Mouse (Mus musculus) layer of hippocampus, postnatal 14 days (tissue): ENCODE measurements around the gene Rnf39. TPM values are rescaled to one million over a fixed set of nuclear protein-coding genes. Genes with fewer than 3 reads are reported as not detected.

Experiments
- DNase-seq, 2 experiments: peaks; one replicate each; pipeline ENCODE4 v3.0.0; 2021 to 2022; ENCODE audit warnings: low spot score in 2 of 2, mixed read lengths in 1 of 2
- long read RNA-seq, 2 experiments: library from polyadenylated mRNA; stranded (forward); transcript quantifications; one replicate each; pipeline ENCODE4 v2.0.0; 2021
- total RNA-seq, 2 experiments: library from RNA; stranded (reverse); gene quantifications; 2 replicates each; pipeline ENCODE4 v1.2.3; 2021

Rnf39 gene
- total RNA-seq: 1 to 10 TPM; 4.2 to 4.6 TPM
- long read RNA-seq, experiment 1, transcript Rnf39-201 (4 exons, 1,579 nt): major isoform, 7 of 9 reads
- long read RNA-seq, experiment 1, partial matches to known transcripts: 1 of 9 reads
- long read RNA-seq, experiment 1, other reads (novel, unspliced or antisense): 1 of 9 reads
- long read RNA-seq, experiment 2, transcript Rnf39-201 (4 exons, 1,579 nt): major isoform, 6 of 6 reads
- long read RNA-seq, experiment 2, partial matches to known transcripts: 0 of 6 reads
- long read RNA-seq, experiment 2, other reads (novel, unspliced or antisense): 0 of 6 reads

DNA sequence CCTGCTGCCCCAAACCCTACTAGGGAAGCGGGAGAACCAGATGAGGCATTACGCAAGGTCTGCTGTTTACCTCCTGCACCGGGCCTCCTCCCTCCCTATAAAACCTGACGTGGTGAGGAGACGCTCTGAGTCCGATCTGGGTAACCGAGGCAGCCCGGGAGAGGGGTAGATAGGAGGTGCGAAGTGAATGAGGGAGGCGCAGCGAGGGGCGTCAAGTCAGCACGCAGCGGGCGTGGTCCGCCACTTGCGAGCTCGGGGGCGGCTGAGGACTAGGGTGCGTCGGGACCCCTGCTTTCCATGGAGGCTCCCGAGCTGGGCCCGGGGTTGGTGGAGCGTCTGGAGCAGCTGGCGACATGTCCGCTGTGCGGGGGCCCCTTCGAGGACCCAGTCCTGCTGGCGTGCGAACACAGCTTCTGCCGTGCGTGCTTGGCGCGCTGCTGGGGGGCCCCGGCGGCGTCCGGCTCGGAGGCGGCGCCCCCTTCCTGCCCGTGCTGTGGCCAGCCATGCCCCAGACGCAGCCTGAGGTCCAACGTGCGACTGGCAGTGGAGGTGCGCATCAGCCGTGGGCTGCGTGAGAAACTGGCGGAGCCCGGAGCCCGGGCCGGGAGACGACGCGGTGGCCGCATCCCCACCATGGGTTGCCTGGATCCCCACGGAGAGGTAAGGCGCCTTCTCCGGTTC is at the start of gene Rnf39:
Gene Rnf39 (plus strand): TSS at position 128 of the 681 bp plus-strand sequence.
- no peak for DNase-seq

DNA sequence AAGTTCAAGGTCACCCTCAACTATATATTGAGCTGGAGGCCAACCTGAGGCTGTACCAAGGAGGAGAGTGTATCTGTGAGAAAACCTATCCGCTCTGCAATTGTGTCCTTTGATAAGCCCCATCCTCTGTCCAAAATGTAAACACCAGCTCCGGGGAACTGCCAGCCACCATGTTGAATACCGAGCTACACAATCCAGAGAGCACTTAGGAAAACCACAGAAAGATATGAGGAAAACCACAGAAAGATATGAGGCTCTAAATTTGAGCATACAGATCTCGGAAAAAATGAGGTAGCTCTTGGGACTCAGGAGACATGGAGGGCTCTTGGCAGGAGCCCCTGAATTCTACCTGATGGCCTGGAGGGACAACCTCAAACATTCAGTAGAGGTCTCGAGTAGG is 49.3 kb upstream of the Rnf39 start:
- no peak for DNase-seq

DNA sequence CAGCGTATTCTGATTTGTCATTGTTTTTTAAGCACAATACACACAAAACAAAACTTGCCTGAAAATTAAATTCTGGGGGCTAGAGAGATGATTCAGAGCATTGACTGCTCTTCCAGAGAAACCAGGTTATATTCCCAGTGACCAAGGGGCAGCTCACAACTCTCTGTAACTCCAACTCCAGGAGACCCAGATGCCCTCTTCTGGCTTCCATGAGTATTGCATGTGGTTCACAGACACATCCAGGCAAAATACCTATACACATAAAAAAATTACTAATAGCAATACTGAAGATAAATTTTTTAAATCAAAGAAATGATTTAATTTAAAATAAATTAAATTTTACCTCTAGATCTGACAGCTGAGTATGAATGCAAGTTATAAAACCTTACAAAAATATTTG is 46.1 kb upstream of the Rnf39 start:
- peak in 1 of 2 experiments; percentile 20 for DNase-seq

DNA sequence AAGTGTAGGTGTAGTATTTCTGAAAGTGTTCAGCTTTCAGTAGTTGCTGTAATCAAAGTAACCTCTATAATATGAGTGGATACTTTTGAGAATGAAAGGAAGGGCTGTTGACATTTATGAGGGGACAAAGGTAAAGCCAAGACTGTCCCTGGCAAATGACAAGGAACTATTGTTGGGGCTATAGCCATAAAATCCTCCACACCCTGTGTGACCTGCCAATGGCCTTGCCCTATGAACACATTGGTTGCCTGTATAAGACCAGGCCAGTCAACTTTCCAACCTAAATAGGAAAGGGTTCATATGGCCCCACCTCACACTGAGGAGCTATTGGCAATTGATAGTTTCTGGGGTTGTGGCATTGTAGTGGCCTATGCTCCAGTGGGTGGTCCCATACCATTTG is 45.7 kb upstream of the Rnf39 start:
- no peak for DNase-seq

DNA sequence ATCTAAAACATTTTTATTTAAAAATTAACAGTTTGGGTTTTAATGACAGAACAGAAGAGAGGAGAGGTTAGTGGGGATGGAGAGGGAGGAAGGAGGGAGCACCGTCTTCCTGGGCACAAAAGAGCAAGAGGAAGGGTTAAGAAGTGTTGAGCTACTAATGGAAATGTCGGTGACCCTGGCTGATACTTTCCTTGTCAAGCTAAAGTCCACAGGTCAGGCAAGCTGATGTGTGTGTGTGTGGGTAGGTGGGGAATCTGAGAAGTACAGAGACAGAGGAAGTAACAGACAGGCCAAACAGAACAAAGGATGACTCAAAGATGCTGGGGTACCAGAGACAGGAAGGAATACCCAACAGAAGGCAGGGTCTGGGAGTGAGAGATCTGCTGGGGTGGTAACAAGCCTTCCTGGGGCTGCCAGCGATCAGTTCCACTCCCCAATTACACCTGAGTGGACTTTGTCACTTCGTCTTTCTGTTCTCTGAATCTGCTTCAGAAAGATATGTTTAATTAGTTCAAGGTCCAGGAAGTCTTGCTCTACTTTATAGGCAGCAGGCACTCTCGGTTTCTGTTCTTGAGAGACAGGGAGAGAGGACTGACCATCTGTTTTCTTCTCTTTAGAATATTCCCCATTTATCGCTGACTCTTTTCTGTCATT is 45.0 kb upstream of the Rnf39 start, which contains the start of gene Trim31:
Gene Trim31 (plus strand): TSS at position 567 of the 654 bp plus-strand sequence.
- DNase-seq: no peak

DNA sequence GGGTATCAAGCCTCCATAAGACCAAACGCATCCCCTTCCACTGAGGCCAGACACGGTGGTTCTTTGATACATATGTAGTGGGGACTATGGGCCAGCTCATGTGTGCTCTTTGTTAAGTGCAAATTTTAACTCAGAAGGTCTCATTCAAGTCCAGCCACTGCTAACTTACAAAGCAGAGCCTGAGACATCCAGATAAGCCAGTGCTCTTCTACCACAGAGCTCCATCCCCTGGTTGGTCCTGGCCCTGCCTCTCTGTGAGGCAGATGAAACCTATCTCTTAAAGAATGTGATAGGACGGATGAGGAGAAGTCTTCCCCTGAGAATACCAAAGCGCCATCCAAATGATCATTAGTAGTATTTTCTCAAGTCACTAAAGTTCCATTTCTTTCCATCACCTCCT is 43.3 kb upstream of the Rnf39 start:
- DNase-seq: no peak

DNA sequence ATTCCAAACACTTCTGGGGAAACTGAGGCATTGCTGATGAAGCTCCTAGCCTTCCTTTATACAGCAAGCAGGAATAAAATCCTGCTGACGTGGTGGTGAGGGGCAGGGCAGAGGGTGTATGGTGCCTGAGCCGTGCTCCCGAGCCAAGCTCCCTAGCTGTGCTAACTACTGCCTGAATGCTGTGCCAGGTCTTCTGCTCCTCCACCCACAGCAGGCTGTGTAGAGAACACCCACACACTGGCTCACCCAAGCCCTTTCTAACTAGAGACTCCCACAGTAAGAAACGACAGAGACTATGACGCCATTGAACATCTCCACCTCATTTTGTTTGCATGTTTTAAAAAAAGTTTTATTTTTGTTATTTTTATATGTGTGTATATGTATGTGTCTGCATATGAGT is 42.7 kb upstream of the Rnf39 start:
- peak in 1 of 2 experiments; percentile 59 for DNase-seq

DNA sequence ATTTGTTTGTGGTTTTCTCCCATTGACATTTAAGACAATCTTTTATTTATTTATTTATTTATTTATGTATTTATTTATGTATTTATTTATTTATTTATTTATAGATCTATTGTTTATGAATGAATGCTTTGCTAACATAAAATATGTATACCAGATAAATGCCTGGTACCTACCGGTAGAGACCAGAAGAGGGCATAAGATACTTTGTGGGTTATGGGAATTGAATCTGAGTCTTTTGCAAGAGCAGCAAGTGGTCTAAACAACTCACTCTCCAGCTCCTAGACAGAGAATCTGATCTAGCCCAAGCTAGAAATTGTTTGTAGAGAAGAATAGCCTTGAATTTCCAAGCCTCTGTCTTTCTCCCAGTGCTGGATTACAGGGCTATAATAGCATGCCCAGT is 42.0 kb upstream of the Rnf39 start:
- no peak for DNase-seq

DNA sequence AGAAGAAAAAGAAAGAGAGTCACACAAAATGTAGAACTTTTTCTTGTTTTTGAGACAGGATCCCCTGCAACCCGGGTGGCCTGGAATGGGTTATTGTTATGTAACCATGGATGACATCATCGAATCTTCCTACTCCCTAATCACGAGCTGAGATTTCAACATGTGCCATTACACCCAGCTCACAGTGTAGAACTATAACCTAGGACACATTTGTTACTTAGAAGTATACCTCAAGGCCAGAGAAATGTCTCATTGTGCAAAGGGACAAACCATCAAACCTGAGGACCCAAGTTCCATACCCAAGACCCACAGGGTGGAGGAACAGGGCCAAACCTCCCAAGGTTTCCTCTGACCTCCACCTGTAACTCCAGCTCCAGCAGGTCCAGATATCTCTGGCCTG is 39.1 kb upstream of the Rnf39 start:
- DNase-seq: no peak

DNA sequence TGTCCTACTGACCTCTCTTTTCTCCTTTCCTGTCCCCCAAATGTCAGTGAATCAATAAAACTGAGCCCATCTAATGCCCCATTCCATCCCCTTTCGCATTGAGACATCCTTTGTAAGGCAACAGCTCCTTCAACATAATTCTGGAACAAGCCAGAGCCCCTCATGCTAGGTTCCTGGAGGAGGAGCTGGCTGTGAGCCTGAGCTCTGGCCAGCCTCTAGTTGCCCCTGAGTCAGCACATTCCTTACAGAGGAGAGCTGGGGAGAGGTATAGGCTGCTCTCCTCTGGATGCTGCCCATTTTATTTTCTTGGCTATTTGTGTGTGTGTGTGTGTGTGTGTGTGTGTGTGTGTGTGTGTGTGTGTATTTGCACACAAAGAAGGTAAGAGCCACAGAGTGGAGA is 34.5 kb upstream of the Rnf39 start:
- no peak for DNase-seq

DNA sequence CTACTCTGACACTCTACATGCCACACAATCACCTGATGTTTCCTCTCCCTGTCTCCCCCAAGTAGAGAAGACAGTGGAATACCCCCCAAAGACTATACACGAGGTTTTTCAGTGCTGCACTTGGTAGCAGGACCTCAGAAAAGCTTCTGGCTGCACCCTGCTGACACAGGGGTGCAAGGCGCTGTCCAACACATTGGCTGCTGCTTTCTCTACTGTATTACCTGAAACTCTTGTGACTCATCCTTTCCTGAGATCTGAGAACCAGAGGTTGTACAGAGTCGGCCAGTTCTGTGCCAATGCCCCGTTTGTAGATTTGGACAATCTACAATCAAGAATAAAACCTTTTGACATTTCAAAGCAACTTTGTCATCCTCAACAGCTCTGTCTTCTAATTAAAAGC is 32.9 kb upstream of the Rnf39 start:
- DNase-seq: no peak

DNA sequence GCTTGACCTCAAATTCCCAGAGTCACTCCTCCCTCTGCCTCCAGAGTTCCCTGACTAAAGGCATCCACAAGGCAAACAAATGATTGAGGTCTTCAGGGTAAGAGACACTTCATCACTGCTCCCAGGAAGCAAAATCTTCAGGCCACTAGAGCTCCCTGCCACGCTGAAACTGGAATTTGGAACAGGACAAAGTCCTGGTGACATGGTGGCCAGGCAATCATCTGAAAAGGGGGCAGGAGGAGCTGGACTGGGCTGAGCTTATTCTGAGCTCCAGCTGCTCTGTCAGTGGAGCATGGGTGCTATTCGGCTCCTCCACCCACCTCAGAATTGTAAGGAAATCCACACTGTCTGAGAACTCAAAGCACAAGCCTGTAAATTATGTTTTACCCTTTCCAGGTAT is 30.7 kb upstream of the Rnf39 start:
- DNase-seq: no peak

DNA sequence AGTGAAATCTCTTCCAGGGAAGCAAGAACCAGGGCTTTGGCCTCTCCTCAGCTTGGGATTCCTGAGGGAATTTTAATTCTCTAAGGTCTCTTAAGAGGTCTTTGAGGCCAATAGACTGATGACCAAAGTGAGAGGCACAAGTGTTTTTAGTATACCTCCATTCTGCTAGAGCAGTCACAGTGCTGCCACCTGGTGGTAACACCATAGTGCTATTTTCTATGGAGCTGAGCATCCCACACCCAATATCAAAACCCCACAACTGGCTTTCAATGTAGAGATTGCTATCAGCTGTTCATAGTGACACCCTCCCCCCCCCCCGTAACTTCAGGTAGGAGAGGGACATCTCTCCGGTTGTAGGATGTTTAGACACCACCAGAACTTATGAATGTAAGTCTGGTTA is 28.6 kb upstream of the Rnf39 start:
- DNase-seq: peak; percentile 56 to 77

DNA sequence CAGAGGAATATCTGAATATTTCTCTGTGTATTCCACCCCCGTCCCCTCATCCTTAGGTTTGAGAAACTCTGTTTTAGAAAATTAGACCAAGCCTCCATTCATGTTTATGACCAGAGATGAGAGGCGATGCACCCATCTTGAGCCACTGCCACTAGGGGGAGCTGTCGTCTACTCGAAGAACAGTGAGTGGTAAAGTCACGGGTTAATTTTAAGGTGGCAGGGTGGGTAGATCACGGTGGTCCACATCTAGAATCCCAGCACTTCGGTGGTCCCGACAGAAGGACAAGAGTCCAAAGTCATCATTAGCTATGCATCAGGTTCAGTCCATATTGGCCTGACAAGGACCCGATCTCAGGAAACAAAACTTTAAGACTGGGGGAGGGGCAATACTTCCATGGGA is 27.6 kb upstream of the Rnf39 start:
- peak; percentile 52 to 58 for DNase-seq

DNA sequence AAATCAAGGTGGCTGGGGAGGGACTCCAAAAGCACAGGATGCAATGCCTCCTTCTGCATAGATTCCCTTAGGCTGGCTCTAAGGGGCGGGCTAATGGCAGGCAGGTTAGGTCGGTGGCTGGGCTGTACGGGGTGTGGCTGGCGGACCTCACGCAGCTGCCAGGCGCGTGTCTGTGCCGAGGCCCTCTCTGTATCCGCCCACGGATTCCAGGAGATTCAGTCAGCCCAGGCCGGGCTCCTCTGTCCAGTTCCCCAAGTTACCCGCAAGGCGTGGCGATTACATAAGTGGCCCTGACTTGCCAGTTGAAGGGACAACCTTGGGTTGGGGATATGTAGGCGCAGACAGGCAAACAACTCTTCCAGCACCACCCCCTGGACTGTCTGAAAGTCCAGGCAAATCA is 22.5 kb upstream of the Rnf39 start:
- no peak for DNase-seq

DNA sequence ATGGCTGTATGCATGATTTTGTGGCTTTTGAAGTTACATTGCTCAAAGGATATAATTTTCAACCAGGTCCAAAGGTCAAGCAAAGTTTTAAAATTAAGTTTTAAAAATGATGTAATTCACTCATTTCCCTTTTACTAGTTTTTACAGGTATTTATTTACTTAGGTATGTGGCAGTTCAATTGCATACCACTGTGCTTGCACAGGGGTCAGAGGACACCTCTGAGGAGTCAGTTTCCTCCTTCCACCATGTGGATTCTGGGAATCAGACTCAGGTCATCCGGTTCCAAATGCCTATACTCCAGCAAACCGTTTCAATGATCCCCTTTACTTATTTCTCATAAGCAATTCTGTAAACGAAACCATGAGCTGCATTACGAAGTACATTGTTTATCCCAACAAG is 20.0 kb upstream of the Rnf39 start:
- DNase-seq: no peak

DNA sequence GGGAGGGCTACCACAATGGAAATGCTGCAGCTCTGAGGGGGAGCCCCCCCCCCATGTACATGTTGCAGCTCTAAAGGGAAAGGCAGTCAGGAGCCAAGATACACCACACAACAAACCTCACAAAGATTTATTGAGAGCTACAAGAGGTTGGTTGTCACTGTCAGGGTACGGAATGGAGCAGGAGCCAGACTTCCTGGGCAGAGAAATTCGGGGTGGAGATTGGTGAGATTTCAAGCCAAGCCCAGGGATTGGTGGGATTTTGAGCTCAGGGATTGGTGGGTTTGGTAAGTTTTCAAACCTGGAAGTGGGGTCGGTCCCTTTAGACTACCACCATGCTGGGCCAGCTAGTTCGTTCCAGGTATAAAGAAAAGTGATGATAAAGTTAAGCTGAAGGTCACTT is 19.2 kb upstream of the Rnf39 start:
- DNase-seq: no peak

DNA sequence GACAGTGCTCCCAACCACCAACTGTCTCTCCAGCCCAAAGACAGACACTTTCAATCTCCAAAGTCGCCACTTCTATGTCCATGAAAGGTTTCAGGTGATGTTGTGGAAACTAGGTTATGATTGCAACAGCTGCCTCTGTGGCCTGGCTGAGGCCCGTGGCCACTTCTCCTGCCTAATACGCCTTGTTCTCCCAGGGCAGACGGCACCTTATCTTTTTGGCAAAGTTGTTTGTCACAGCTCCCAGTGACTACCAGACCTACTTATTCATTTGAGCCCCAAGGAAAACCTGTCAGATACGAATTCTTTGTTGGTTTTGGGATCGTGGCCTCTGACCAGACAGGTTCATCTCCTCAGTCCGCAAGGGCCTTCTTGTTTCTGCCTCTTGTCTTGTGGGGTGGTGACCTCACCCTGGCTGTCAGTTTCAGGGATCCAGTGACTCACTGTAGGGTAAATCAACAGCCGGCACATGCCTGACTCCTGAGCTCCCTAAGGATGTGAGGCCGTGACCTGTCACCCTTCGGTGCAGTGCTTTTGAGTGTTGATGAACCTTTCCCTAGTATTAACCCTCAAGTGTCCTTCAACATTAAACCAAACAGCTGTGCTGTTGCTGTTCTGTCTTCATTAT is 15.1 kb upstream of the Rnf39 start:
- no peak for DNase-seq

DNA sequence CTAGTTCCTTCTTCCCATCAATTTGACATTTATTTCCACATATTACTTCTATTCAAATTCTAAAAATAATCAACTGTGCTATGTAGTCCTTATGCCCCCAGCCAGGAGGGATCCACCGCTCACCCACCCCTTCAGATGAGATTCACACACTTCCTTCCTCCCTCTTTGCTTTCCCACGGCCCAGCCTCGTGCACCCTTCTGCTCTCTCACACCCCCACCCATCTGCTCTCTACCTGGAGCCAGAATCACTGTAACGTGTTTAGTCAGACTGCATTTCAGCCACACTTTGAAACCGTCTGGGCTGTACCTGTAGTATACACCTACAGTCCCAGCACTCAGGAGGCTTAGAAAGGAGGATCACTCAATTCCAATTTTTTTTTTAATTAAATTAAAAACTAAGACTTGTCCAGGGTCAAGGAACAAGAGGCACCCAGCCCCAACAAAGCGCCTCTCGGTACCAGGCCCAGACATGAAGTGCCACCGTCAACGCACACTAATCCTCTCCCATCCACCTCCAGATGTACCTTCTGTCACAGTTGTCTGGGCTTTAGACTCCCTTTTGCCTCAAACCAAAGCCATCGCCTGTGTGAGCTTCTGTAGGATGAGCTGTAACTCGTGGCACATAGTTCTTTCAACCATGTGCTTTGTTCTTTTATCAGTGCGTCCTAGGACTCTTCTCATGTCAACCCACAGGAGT is 13.3 kb upstream of the Rnf39 start:
- DNase-seq: peak in 1 of 2 experiments; percentile 49

DNA sequence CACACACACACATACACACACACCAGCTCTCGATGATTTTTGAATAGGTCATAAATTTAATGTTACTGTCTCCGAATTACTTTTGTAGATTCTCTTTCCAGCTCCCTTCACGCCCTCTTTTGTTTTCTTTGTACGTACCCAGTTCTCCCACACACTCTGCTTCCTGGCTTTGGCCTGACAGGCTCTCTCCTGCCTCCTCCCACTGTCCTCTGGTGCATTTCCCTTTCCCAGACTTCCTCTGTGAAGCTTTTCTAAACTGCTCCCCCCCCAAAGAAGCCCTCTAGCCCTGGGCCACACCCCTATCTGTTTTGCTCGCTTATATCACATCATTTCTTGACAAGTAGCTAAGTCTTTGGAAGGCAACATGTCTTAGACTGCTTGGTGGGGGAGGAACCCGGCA is 12.5 kb upstream of the Rnf39 start:
- no peak for DNase-seq

DNA sequence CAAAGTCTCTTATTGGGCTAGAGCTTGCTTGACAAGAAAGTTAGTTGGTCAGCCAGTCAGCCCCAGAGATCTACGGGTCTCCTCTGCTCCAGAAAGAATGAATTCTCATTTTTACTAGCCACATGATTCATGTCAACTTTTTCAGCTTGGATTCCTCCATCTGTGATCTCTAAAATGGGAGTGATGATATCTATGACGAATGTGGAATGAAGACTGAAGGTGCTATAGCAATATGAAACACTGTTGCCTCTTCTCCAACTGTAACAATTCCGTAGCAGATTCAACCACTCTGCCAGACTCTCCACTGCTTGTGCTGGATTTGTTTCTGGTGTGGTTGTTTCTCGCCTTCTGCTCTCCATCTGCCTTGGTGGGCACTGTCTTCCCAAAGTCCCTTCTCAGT is 11.6 kb upstream of the Rnf39 start:
- DNase-seq: no peak
